Mouse (Mus musculus) liver, adult 2 months (tissue): ENCODE measurements at regions not wholly inside any gene's neighbourhood (a gene's known extent, or its start where the extent isn't known, plus 50 kb on each side); places are given as distances from the start of the nearest gene placed in this dataset.

Source experiments
- DNase-seq: peaks from one replicate; pipeline ENCODE4 v3.0.0-alpha.2; 2011; ENCODE audit warnings: low read depth, low spot score; ENCODE audit errors: extremely low read depth
- H3K27ac ChIP-seq: fragments of 200-500 bp; replicated peaks from 2 replicates; pipeline ENCODE4 v1.5.1; 2012; ENCODE audit warnings: low read depth, mild to moderate bottlenecking, control low read depth, inconsistent platforms, low read length; ENCODE audit not compliant: insufficient read depth
- H3K27me3 ChIP-seq: fragments of 200-500 bp; 2 replicates; pipeline ENCODE4 v1.6.1; 2012; ENCODE audit warnings: mild to moderate bottlenecking, moderate library complexity, low read length, inconsistent platforms; ENCODE audit not compliant: control insufficient read depth, insufficient read depth
- H3K36me3 ChIP-seq: fragments of 200-500 bp; 2 replicates; pipeline ENCODE4 v1.6.1; 2012; ENCODE audit warnings: low read length, inconsistent platforms; ENCODE audit not compliant: control insufficient read depth, insufficient read depth
- H3K4me1 ChIP-seq: fragments of 200-500 bp; 2 replicates; pipeline ENCODE4 v1.6.1; 2011; ENCODE audit warnings: low read length; ENCODE audit not compliant: control insufficient read depth, insufficient read depth
- H3K4me3 ChIP-seq: fragments of 200-500 bp; 2 replicates; pipeline ENCODE4 v1.5.1; 2011; ENCODE audit warnings: low read depth, mild to moderate bottlenecking, control low read depth, low read length, moderate library complexity; ENCODE audit not compliant: insufficient read depth
- H3K79me2 ChIP-seq: fragments of 200-500 bp; 2 replicates; pipeline ENCODE4 v1.6.1; 2012; ENCODE audit warnings: inconsistent platforms, mild to moderate bottlenecking, low read length, moderate library complexity; ENCODE audit not compliant: control insufficient read depth, insufficient read depth
- H3K9ac ChIP-seq: fragments of 200-500 bp; 2 replicates; pipeline ENCODE4 v1.6.1; 2012; ENCODE audit warnings: low read depth, mild to moderate bottlenecking, control low read depth, inconsistent platforms, low read length
- CTCF ChIP-seq: fragments of 200-500 bp; IDR thresholded peaks from 2 replicates; pipeline ENCODE4 v1.5.1; 2011; ENCODE audit warnings: low read depth, low read length, control low read depth
- POLR2A ChIP-seq: fragments of 200-500 bp; IDR thresholded peaks from 2 replicates; pipeline ENCODE4 v1.6.1; 2011; ENCODE audit warnings: low read length, control low read depth; ENCODE audit not compliant: insufficient read depth; ENCODE audit errors: extremely low read depth
- WGBS: fragments of 180-500 bp; shearing (Covaris S2); methylation state at CpG from one replicate; pipeline ENCODE4 v1.1.7; 2018; 5-methylcytosine and 5-hydroxymethylcytosine counted together

DNA sequence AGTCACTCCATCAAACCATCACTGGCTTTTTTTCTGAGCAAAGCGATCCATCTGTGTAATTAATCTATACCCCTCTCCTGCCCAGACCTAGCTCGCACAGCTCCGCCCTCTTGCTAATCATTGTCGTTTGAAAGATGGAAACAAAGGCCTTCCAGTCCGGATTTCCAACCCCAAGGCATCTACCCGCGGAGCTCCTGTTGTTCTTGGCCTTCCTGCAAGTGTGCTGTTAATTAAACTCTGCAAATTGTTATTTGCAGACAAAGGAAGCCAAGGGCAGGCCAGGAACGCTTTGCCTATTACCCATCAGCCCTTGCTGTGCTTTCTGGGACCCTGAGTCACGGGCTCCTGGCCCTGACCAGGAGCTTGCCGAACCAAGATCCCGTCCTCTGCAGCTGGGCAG, 522.0 kb upstream of the Gm19410 start:
- no peak overlapping the region for H3K4me3 ChIP-seq
- no peaks in the 10 kb centered on the region for H3K36me3 ChIP-seq
- H3K79me2 ChIP-seq: no peaks in the 10 kb centered on the region
- no peak overlapping the region for H3K27ac ChIP-seq
- H3K4me1 ChIP-seq: no peaks in the 10 kb centered on the region
- TF ChIP-seq POLR2A (no peak), CTCF (no peak)
- H3K9ac ChIP-seq: no peak overlapping the region
- WGBS: 63% methylated on average over 11 of the region's 11 CpGs
- no peak for DNase-seq
- H3K27me3 ChIP-seq: no peaks in the 10 kb centered on the region

DNA sequence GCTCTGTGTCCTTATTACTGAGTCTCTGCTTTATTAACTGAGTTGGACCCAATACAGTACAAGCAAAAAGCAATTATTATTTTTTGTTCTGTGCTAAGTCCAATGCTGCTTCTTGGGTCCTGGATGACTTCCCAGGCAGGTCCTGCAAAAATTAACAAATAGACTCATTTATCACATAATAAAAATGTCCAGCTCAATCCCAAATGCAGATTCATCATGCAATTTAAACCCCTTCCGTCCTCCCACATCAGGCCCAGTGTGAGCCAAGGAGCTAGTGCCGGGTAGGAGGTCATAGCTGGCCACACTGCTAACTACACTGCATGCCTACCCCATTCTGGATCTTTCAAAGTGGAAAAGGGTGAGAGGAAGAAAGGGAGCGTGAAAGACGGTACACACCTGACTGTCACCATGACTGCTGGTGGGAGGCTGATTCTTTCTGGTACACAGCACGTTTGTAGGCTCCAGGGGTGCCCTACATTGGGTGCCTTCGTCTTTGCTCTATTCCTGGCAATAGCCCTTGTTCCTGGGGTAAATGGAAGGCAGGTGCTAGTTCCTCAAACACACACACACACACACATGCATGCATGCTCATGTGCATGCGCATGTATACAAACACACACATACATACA, 515.7 kb upstream of the Gm19410 start:
- no peak for TF ChIP-seq POLR2A
- TF ChIP-seq CTCF: no peak
- Histone ChIP-seq H3K4me1 (no peaks in the 10 kb centered on the region), H3K9ac (no peak overlapping the region), H3K36me3 (no peaks in the 10 kb centered on the region), H3K27ac (no peak overlapping the region), H3K27me3 (no peaks in the 10 kb centered on the region), H3K4me3 (no peak overlapping the region), H3K79me2 (no peaks in the 10 kb centered on the region)
- DNase-seq: no peak
- 93% methylated on average over 7 of the region's 7 CpGs for WGBS

DNA sequence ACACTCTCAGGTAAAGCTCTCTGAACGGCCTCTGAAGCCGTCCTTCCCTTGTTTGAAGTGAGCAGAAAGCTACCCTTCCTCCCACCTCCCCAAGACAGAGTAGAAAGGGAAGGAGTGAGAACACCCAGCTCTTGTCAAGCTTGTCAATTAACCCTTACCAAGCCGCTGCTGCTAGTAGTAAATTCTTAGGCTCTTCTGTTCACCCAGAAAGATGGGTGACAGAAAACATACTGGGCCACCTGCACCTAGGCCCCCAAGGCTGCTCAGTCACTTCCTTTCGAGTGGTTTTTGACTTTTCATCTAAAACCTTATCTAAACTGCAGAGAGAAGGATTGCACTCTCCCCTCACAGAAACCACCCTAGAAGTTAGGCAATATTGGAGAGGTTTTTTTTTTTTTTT, 514.9 kb upstream of the Gm19410 start:
- H3K4me3 ChIP-seq: no peak overlapping the region
- H3K27ac ChIP-seq: no peak overlapping the region
- no peak overlapping the region for H3K9ac ChIP-seq
- DNase-seq: no peak
- H3K4me1 ChIP-seq: no peaks in the 10 kb centered on the region
- H3K79me2 ChIP-seq: no peaks in the 10 kb centered on the region
- H3K36me3 ChIP-seq: no peaks in the 10 kb centered on the region
- TF ChIP-seq CTCF (no peak), POLR2A (no peak)
- 81% methylated on average over 4 of the region's 4 CpGs for WGBS
- H3K27me3 ChIP-seq: no peaks in the 10 kb centered on the region

DNA sequence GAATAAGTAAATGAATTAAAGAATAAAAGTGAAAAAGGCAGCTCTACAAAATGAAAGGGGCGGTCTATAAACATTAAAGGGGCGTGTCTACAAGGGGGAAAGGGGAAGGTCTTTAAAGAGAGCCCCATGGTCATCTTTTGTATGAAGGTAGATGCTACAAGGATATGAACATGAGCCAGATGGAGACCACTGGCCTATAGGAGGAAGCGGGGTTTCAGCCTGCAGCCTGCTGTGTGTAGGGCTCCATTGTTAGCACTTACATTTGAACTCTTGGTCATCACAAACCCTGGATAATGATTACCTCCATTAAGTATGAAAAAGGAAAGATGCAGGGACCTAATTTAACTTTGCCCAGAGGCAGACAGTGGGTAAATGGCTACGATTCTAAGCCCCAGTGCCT, 511.6 kb upstream of the Gm19410 start:
- DNase-seq: no peak
- Histone ChIP-seq H3K9ac (no peak overlapping the region), H3K36me3 (no peaks in the 10 kb centered on the region), H3K79me2 (no peaks in the 10 kb centered on the region), H3K4me1 (no peaks in the 10 kb centered on the region), H3K27ac (no peak overlapping the region), H3K27me3 (no peaks in the 10 kb centered on the region), H3K4me3 (no peak overlapping the region)
- 91% methylated on average over 4 of the region's 4 CpGs for WGBS
- TF ChIP-seq POLR2A (no peak), CTCF (no peak)

DNA sequence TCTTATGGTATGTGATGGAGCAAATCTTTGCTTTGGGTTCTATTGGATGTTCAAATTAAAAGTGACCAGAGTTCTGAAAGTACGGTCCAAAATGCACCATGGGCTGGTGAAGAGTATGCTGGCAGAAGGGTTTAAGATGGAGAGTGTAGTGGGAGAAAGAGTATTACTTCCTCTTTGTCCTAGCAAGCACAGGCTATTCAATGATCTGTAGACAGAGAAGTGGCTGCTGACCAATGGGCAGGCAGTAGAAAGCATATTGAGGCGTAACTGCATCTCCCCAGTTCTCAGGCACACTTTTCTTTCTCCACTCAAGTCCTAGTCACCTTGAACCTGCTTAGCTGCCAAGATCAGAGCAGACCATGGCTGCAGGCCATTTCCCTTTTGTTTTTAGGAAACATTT, 510.3 kb upstream of the Gm19410 start:
- Histone ChIP-seq H3K27me3 (no peaks in the 10 kb centered on the region), H3K9ac (no peak overlapping the region), H3K4me3 (no peak overlapping the region), H3K36me3 (no peaks in the 10 kb centered on the region), H3K27ac (no peak overlapping the region), H3K4me1 (no peaks in the 10 kb centered on the region), H3K79me2 (no peaks in the 10 kb centered on the region)
- DNase-seq: no peak
- TF ChIP-seq POLR2A (no peak), CTCF (no peak)
- WGBS: 95% methylated on average over 2 of the region's 2 CpGs

DNA sequence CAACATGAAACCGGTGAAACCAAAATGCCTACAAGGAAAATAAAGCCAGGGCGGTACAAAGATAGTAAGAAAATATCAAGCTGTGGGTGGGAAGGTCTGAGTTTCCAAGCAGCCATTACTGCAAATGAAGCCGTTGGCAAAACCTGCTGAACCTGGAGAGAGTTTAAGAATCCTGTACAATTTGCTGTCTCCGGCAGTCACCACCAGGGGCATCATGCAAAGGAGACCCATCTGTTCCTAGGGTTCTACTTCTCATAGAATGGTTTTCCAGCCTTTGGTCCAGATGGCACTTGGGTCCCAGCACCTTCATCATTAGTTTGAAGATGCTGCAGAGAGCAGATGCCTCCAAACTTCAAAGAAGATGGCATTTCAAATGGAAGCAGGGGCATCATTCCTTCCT, 508.6 kb upstream of the Gm19410 start:
- DNase-seq: peak; percentile 15
- Histone ChIP-seq H3K4me1 (no peaks in the 10 kb centered on the region), H3K9ac (no peak overlapping the region), H3K27ac (no peak overlapping the region), H3K79me2 (no peaks in the 10 kb centered on the region), H3K36me3 (no peaks in the 10 kb centered on the region), H3K4me3 (no peak overlapping the region), H3K27me3 (no peaks in the 10 kb centered on the region)
- 65% methylated on average over 4 of the region's 4 CpGs for WGBS
- TF ChIP-seq POLR2A (no peak), CTCF (peak; percentile 37; the same call in 1 of the 2 replicates)
